Mouse (Mus musculus) liver, embryonic 11.5 days (tissue): ENCODE data around the gene Snx20. TPM values are rescaled to one million over a fixed set of nuclear protein-coding genes. Genes with fewer than 3 reads are reported as not detected.

ENCODE experiments used
- ATAC-seq: fragments of 200-750 bp; cut with Nextera tagmentation; replicated peaks from 2 replicates; pipeline ENCODE4 v1.8.0; 2017; ENCODE audit warnings: moderate number of reproducible peaks, mild to moderate bottlenecking, moderate TSS enrichment, moderate library complexity; ENCODE audit not compliant: low FRiP score
- DNase-seq: peaks from one replicate; pipeline ENCODE4 v3.0.0-alpha.2; 2017; ENCODE audit warnings: low spot score
- H3K27ac ChIP-seq: fragments of 300-500 bp; sonication (generic); 2 replicates; pipeline ENCODE4 v1.5.1; 2014; ENCODE audit warnings: mild to moderate bottlenecking, low read depth, low read length, control low read depth
- H3K27me3 ChIP-seq: fragments of 300-500 bp; sonication (generic); replicated peaks from 2 replicates; pipeline ENCODE4 v1.6.1; 2014; ENCODE audit warnings: low read length, mixed read lengths; ENCODE audit not compliant: control insufficient read depth, insufficient read depth
- H3K36me3 ChIP-seq: fragments of 300-500 bp; sonication (generic); 2 replicates; pipeline ENCODE4 v1.6.1; 2014; ENCODE audit warnings: mild to moderate bottlenecking, low read length, moderate library complexity, mixed read lengths; ENCODE audit not compliant: control insufficient read depth, insufficient read depth
- H3K4me1 ChIP-seq: fragments of 300-500 bp; sonication (generic); replicated peaks from 2 replicates; pipeline ENCODE4 v1.6.1; 2014; ENCODE audit warnings: low read length, mixed read lengths; ENCODE audit not compliant: control insufficient read depth, insufficient read depth
- H3K4me2 ChIP-seq: fragments of 300-500 bp; sonication (generic); 2 replicates; pipeline ENCODE4 v1.6.1; 2014; ENCODE audit warnings: mild to moderate bottlenecking, control low read depth, moderate library complexity
- H3K4me3 ChIP-seq: fragments of 300-500 bp; sonication (generic); 2 replicates; pipeline ENCODE4 v1.5.1; 2014; ENCODE audit warnings: low read depth, low read length, control low read depth
- H3K9ac ChIP-seq: fragments of 300-500 bp; sonication (generic); 2 replicates; pipeline ENCODE4 v1.6.1; 2014; ENCODE audit warnings: low read depth, low read length, control low read depth
- H3K9me3 ChIP-seq: fragments of 300-500 bp; sonication (generic); 2 replicates; pipeline ENCODE4 v1.6.1; 2016; ENCODE audit warnings: low read length, inconsistent platforms, mixed read lengths; ENCODE audit not compliant: control insufficient read depth
- WGBS: fragments of 180-500 bp; shearing (Covaris S2); extraction: QIAGEN DNeasy Blood & Tissue Kit; methylation state at CpG from one replicate; pipeline ENCODE4 v1.1.7; 2014; 5-methylcytosine and 5-hydroxymethylcytosine counted together
- polyA plus RNA-seq: library from polyadenylated mRNA; unstranded; fragments of >200 nt; fragmentation: Nextera tagmentation; extraction: Ambion mirVana; gene quantifications from 2 replicates; pipeline ENCODE4 v1.2.1, GENCODE M21; 2014

The Snx20 gene
- polyA plus RNA-seq, 1 experiment from 2014 or later = 2.6 TPM

DNA sequence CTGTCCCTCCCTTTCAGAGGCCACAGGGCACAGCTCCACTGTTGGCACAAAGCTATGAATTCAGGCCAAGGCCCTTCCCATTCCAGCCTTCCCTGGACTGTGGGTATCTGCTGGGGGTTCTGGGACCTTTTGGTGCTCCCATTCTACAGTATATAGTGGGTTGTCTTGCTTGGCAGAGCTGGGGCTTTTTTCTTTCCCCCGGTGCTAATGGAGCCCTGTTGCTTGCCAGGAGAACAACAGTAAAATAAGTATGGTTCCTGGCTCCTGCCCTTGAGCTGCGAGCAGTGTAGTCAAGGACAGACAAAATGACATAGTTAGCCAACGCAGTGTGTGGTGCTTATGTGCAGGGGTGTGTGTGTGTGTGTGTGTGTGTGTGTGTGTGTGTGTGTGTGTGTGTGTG lies 52.1 kb downstream of the Snx20 start:
- ATAC-seq (no peak), DNase-seq (no peak)
- WGBS = 86% methylated on average over 3 of the region's 3 CpGs
- Histone ChIP-seq H3K36me3 (no peaks in the 10 kb centered on the region), H3K9ac (no peak overlapping the region), H3K9me3 (no peaks in the 10 kb centered on the region), H3K27me3 (no peaks in the 10 kb centered on the region), H3K4me3 (no peak overlapping the region), H3K27ac (no peak overlapping the region), H3K4me1 (no peaks in the 10 kb centered on the region; the same call in none of the 2 replicates), H3K4me2 (no peak overlapping the region)

DNA sequence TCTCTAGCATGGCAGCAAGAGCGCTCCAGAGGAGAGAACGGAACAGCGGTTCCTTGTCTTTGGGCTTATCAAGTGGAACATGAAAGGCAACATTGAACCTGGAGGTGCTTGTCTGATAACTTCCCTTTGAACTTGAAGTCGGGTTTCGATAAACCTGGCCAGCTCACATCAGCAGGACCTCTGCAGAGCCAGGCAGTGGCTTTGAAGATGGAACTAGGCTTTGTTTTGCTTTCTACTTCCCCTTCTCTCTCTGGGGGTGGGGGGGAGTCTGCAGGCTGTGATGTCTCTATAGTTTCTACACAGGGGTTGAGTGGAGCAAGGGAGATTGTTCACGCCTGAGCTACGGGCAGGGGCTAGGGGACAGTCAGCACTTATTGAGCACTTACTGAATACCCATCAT lies 55.1 kb downstream of the Snx20 start:
- H3K9ac ChIP-seq = no peak overlapping the region

DNA sequence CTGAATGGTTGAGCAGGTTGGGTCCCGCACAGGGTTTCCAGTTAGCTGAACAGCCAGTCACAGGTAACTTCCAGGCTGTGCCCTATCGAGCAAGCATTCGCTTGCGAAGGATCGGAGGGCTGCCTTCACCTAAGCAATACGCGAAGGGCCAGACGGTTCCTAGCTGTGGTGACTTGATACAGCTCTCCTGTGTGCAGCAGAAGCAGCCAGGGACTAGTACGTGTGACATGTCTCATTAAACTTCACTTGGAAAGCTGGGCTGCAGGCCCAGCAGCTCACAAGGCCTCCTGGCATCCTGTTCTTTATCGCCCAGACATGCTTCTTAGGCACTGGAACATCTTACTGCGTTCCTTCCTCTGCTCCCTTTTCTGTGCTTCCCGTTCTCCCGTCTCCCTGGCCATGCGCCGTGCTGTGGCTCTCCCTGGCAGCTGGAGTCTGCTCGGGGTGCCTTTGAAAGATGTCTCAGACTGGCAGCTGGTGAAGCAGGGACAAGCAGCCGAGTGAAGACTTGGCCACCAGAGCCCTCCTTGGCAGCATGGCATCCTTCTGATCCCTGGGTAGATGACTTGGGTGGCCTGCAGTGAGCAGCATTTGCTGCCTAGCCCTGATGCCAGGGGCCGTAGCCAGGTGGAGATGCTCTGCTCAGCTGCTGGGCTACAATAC lies 56.1 kb downstream of the Snx20 start:
- H3K9ac ChIP-seq = no peak overlapping the region
- ATAC-seq = no peak
- no peaks in the 10 kb centered on the region for H3K27me3 ChIP-seq
- H3K27ac ChIP-seq = no peak overlapping the region
- no peaks in the 10 kb centered on the region for H3K9me3 ChIP-seq
- H3K4me2 ChIP-seq = no peak overlapping the region
- no peak for DNase-seq
- no peaks in the 10 kb centered on the region for H3K36me3 ChIP-seq
- WGBS = 81% methylated on average over 18 of the region's 18 CpGs
- no peak overlapping the region for H3K4me3 ChIP-seq
- no peaks in the 10 kb centered on the region; the same call in 1 of the 2 replicates for H3K4me1 ChIP-seq

More for the DNA sequence above, 55.1 kb downstream of the Snx20 start:
- Histone ChIP-seq H3K27ac (no peak overlapping the region), H3K9me3 (no peaks in the 10 kb centered on the region), H3K4me3 (no peak overlapping the region), H3K4me1 (no peaks in the 10 kb centered on the region; the same call in 1 of the 2 replicates), H3K36me3 (no peaks in the 10 kb centered on the region), H3K27me3 (no peaks in the 10 kb centered on the region), H3K4me2 (no peak overlapping the region)
- 46% methylated on average over 7 of the region's 7 CpGs for WGBS
- DNase-seq (no peak), ATAC-seq (no peak)

DNA sequence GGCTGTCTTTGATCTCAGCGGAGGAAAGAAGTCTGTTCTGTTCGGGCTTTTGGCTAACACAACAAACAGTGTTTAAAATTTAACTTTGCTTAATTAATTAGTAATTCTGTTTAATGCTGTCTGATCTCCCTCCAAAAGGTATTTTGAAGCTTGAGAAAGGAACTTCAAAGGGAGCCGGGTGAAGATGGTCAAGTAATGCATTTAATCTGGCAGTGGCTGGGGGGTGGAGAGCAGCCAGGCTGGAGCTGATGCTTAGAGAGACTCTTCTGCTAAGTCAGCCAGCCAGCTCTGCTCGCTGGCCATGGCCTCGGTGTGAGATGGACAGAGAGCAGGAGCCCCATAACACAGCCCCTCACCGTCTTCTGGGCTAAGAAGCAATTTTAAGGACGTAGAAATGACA lies 56.7 kb downstream of the Snx20 start:
- H3K9ac ChIP-seq = no peak overlapping the region
- ATAC-seq = no peak
- no peak for DNase-seq
- H3K4me1 ChIP-seq = no peaks in the 10 kb centered on the region; the same call in 1 of the 2 replicates
- H3K27me3 ChIP-seq = no peaks in the 10 kb centered on the region
- H3K4me2 ChIP-seq = no peak overlapping the region
- 61% methylated on average over 7 of the region's 7 CpGs for WGBS
- H3K9me3 ChIP-seq = no peaks in the 10 kb centered on the region
- no peak overlapping the region for H3K27ac ChIP-seq
- no peaks in the 10 kb centered on the region for H3K36me3 ChIP-seq
- no peak overlapping the region for H3K4me3 ChIP-seq

DNA sequence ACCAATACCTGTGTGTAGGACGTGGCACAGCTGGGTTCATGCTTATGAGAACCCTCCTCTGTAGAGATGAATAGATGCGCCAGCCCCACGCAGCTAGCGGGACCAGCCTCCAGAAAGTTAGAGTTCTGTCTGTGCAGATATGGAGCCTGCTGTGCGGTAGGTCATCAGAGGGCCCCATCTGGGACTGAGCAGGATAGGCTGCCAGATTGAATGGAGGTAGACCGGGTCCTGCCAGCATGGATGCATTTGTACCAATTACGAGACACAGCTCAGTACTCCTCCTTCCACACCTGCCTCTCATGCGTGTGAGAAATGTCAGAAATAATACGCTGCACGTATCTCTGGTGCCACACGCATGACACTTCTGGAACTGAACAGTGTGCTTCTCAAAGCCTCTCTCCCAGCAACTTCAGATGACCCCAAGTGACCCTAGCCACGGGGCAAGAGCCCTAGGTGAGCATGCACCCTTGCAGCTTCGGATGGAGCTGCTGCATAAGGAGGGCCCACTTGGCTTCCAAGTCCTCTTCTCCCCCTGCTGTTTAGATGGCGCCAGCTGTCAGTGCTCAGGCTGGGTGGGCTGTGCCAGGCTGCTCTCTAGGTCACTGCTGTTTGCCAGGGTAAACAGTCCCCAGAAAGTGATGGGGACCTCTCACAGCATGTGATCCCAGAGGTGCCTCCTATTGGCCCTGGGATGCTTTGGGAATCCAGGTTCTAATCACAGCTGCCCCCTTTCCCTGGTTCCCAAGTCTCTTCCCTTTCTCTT lies 57.3 kb downstream of the Snx20 start:
- no peak for ATAC-seq
- WGBS = 74% methylated on average over 14 of the region's 14 CpGs
- no peaks in the 10 kb centered on the region; the same call in 1 of the 2 replicates for H3K4me1 ChIP-seq
- no peak overlapping the region for H3K27ac ChIP-seq
- DNase-seq = no peak
- no peak overlapping the region for H3K4me2 ChIP-seq
- no peak overlapping the region for H3K9ac ChIP-seq
- no peaks in the 10 kb centered on the region for H3K36me3 ChIP-seq
- H3K4me3 ChIP-seq = no peak overlapping the region
- no peaks in the 10 kb centered on the region for H3K9me3 ChIP-seq
- H3K27me3 ChIP-seq = no peaks in the 10 kb centered on the region

DNA sequence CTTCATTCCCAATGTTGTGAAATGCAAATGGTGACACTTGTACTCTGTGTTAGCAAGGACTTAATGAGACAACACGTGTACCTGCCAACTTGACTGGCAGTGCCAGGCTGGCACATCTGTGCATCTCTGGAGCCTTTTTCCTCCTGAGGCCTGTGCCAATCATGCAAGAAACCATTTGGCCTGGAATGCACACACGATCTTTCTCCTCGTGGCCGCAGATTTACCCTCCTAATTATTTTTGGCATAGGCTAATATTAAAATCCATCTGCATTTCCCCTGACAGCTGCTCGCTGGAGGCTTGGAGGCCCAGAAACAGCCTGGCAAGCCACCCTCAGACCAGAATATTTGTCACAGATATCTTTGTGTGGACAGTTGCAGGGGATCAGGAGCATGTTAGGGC lies 58.3 kb downstream of the Snx20 start:
- H3K9ac ChIP-seq = no peak overlapping the region

More for the DNA sequence above, 58.3 kb downstream of the Snx20 start:
- Histone ChIP-seq H3K27ac (no peak overlapping the region), H3K27me3 (no peaks in the 10 kb centered on the region), H3K4me1 (no peaks in the 10 kb centered on the region; the same call in 1 of the 2 replicates), H3K36me3 (no peaks in the 10 kb centered on the region), H3K4me2 (no peak overlapping the region), H3K9me3 (no peaks in the 10 kb centered on the region), H3K4me3 (no peak overlapping the region)
- ATAC-seq = no peak
- 84% methylated on average over 5 of the region's 5 CpGs for WGBS
- DNase-seq = no peak

Other genes starting within 250 kb of the Snx20 start
- gene Nkd1, start 114.8 kb downstream of the Snx20 start, polyA plus RNA-seq = 9.5 and 12.7 TPM in 2 replicates
- gene Nod2, start 11.2 kb upstream of the Snx20 start, polyA plus RNA-seq = 0.04 and 0.15 TPM in 2 replicates
- 9.8 and 11.3 TPM in 2 replicates for gene Cyld, start 60.9 kb upstream of the Snx20 start, polyA plus RNA-seq